Mouse (Mus musculus) left cerebral cortex, postnatal 10 days (tissue): ENCODE results near the gene Nelfe. TPM values are rescaled to one million over a fixed set of nuclear protein-coding genes. Genes with fewer than 3 reads are reported as not detected.
"Not testable (repeated sequence)": the region's sequence is repeated elsewhere in the genome, so short reads cannot be mapped to it uniquely, and the experiment has no call there.

ENCODE experiments used
- DNase-seq, 2 experiments: peaks; one replicate each; pipeline ENCODE4 v3.0.0; 2021 to 2022; ENCODE audit warnings: low spot score in 2 of 2, mixed read lengths in 1 of 2; ENCODE audit errors: extremely low spot score in 1 of 2
- intact Hi-C: fragments of 180-260 bp; cut with DNase I; formaldehyde crosslinking; loops from one replicate; pipeline ENCODE4 v1.15.1; 2025
- microRNA-seq: library from miRNA; unstranded; fragments of <30 nt; microRNA quantifications from one replicate; pipeline ENCODE4 v1.2.0, GENCODE M21; 2022
- total RNA-seq, 2 experiments: library from RNA; stranded (reverse); gene quantifications; 2 replicates each; pipeline ENCODE4 v1.2.3; 2021

Nelfe gene
- total RNA-seq, 2 experiments from 2014 or later = 28.1 to 28.4 TPM

DNA sequence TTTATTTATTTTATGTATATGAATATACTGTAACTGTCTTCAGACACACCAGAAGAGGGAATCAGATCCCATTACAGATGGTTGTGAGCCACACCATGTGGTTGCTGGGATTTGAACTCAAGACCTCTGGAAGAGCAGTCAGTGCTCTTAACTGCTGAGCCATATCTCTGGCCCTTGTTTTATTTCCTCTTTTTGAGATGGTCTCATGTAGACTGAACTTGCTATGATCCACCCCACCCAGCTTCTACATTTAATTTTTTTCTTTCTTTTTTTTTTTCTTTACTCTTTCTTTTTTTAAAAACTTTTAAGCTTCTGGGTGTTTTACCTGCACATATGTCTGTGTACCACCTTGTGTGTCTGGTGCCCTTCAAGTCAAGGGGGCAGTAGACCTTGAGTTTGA lies 50.6 kb downstream of the Nelfe start:
- intact Hi-C loops, DNase-seq: not testable (repeated sequence)

GRCm38 (mm10) chr17:34901948-34902347 lies 51.8 kb downstream of the Nelfe start:
- intact Hi-C loops, DNase-seq: not testable (repeated sequence)

- intact Hi-C loops = no loop called here
- no peak for DNase-seq
Measured at GRCm38 (mm10) chr17:34902895-34903294, 52.7 kb downstream of the Nelfe start.

Small RNA genes lying within 50 kb of the gene (microRNA-seq; reads per million reads assigned to microRNA genes)
- 2.9 reads per million, percentile 2 among the genes with 10 or more reads in this experiment for gene Mir6970
- 4.6 reads per million, percentile 16 among the genes with 10 or more reads in this experiment for gene Mir6971
- gene Mir6972 = not detected

Other genes with a start within 250 kb of the Nelfe start
- gene Rnf5, start 246.7 kb upstream of the Nelfe start, total RNA-seq = 100 to 1,000 TPM in 1 of 2 experiments, 10 to 100 TPM in 1; 94.8 to 101 TPM
- 100 to 1,000 TPM; 180 to 182 TPM for gene Agpat1, start 246.1 kb upstream of the Nelfe start, total RNA-seq
- 1 to 10 TPM; 4.3 to 5.2 TPM for gene Egfl8, start 234.4 kb upstream of the Nelfe start, total RNA-seq
- 10 to 100 TPM; 31.4 to 36.7 TPM for gene Ppt2, start 221.9 kb upstream of the Nelfe start, total RNA-seq
- gene Prrt1, start 220.9 kb upstream of the Nelfe start, total RNA-seq = 100 to 1,000 TPM; 157 to 158 TPM
- 10 to 100 TPM; 12.5 to 13.7 TPM for gene Fkbpl, start 205.6 kb upstream of the Nelfe start, total RNA-seq
- gene Atf6b, start 203.2 kb upstream of the Nelfe start, total RNA-seq = 10 to 100 TPM; 73.1 to 76.5 TPM
- 1 to 10 TPM; 1.7 to 1.8 TPM for gene Tnxb, start 179.9 kb upstream of the Nelfe start, total RNA-seq
- 1 to 10 TPM; 6.7 to 7.4 TPM for gene C4b, start 106.5 kb upstream of the Nelfe start, total RNA-seq
- not detected for gene Cyp21a1, start 45.8 kb upstream of the Nelfe start, total RNA-seq
- 10 to 100 TPM; 57.4 to 69.4 TPM for gene Stk19, start 13.4 kb upstream of the Nelfe start, total RNA-seq
- 10 to 100 TPM; 31.2 to 33.1 TPM for gene Dxo, start 13.4 kb upstream of the Nelfe start, total RNA-seq
- gene Skiv2l, start 181 bp upstream of the Nelfe start, total RNA-seq = 10 to 100 TPM; 66.7 to 78.0 TPM
- gene Cfb, start 12.1 kb downstream of the Nelfe start, total RNA-seq = under 1 TPM; 0.51 to 0.62 TPM
- 1 to 10 TPM; 6.3 to 6.8 TPM for gene Zbtb12, start 29.1 kb downstream of the Nelfe start, total RNA-seq
- gene Gm20547, start 31.7 kb downstream of the Nelfe start, total RNA-seq = not detected
- 1 to 10 TPM; 2.1 to 2.9 TPM for gene C2, start 47.9 kb downstream of the Nelfe start, total RNA-seq
- gene Ehmt2, start 48.1 kb downstream of the Nelfe start, total RNA-seq = 100 to 1,000 TPM; 174 to 181 TPM
- under 1 TPM; 0.14 to 0.30 TPM for gene Slc44a4, start 64.1 kb downstream of the Nelfe start, total RNA-seq
- gene Neu1, start 80.9 kb downstream of the Nelfe start, total RNA-seq = 10 to 100 TPM; 23.8 to 27.3 TPM
- gene Hspa1b, start 108.8 kb downstream of the Nelfe start, total RNA-seq = 1 to 10 TPM; 1.2 to 2.0 TPM
- not detected for gene Gm20481, start 119.5 kb downstream of the Nelfe start, total RNA-seq
- gene Hspa1a, start 121.8 kb downstream of the Nelfe start, total RNA-seq = 1 to 10 TPM; 3.0 to 5.4 TPM
- under 1 TPM in 1 of 2 experiments, not detected in 1; 0.20 TPM for gene Hspa1l, start 122.3 kb downstream of the Nelfe start, total RNA-seq
- gene Lsm2, start 131.5 kb downstream of the Nelfe start, total RNA-seq = 10 to 100 TPM; 25.4 to 27.2 TPM
- gene Vars, start 150.6 kb downstream of the Nelfe start, total RNA-seq = 10 to 100 TPM; 55.1 to 56.7 TPM
- under 1 TPM; 0.18 to 0.19 TPM for gene Vwa7, start 166.2 kb downstream of the Nelfe start, total RNA-seq
- gene Sapcd1, start 177.6 kb downstream of the Nelfe start, total RNA-seq = 1 to 10 TPM in 1 of 2 experiments, under 1 TPM in 1; 0.83 to 1.0 TPM
- gene Msh5, start 196.4 kb downstream of the Nelfe start, total RNA-seq = under 1 TPM; 0.81 to 0.97 TPM
- gene Clic1, start 199.6 kb downstream of the Nelfe start, total RNA-seq = 10 to 100 TPM; 14.3 to 15.8 TPM
- gene Ddah2, start 208.6 kb downstream of the Nelfe start, total RNA-seq = 10 to 100 TPM; 26.3 to 31.1 TPM
- not detected for gene Ly6g6c, start 215.0 kb downstream of the Nelfe start, total RNA-seq
- gene Mpig6b, start 215.8 kb downstream of the Nelfe start, total RNA-seq = not detected
- gene Ly6g6e, start 226.5 kb downstream of the Nelfe start, total RNA-seq = 1 to 10 TPM; 1.6 to 2.3 TPM
- gene Ly6g6d, start 227.7 kb downstream of the Nelfe start, total RNA-seq = 1 to 10 TPM in 1 of 2 experiments, not detected in 1; 1.1 TPM
- not detected for gene Ly6g6f, start 235.2 kb downstream of the Nelfe start, total RNA-seq
- gene Abhd16a, start 238.9 kb downstream of the Nelfe start, total RNA-seq = 10 to 100 TPM; 84.4 to 91.5 TPM